Mouse (Mus musculus) layer of hippocampus, postnatal 25 days (tissue): ENCODE results near the gene Trappc6a. TPM values are rescaled to one million over a fixed set of nuclear protein-coding genes. Genes with fewer than 3 reads are reported as not detected.

Experiments
- DNase-seq, 2 experiments: peaks; one replicate each; pipeline ENCODE4 v3.0.0; 2022; ENCODE audit warnings: mixed read lengths in 2 of 2, low spot score in 1 of 2; ENCODE audit errors: extremely low spot score in 1 of 2
- total RNA-seq, 2 experiments: library from RNA; stranded (reverse); gene quantifications; 2 replicates each; pipeline ENCODE4 v1.2.3; 2021

Trappc6a gene
- 10 to 100 TPM; 20.1 to 21.1 TPM for total RNA-seq

DNA sequence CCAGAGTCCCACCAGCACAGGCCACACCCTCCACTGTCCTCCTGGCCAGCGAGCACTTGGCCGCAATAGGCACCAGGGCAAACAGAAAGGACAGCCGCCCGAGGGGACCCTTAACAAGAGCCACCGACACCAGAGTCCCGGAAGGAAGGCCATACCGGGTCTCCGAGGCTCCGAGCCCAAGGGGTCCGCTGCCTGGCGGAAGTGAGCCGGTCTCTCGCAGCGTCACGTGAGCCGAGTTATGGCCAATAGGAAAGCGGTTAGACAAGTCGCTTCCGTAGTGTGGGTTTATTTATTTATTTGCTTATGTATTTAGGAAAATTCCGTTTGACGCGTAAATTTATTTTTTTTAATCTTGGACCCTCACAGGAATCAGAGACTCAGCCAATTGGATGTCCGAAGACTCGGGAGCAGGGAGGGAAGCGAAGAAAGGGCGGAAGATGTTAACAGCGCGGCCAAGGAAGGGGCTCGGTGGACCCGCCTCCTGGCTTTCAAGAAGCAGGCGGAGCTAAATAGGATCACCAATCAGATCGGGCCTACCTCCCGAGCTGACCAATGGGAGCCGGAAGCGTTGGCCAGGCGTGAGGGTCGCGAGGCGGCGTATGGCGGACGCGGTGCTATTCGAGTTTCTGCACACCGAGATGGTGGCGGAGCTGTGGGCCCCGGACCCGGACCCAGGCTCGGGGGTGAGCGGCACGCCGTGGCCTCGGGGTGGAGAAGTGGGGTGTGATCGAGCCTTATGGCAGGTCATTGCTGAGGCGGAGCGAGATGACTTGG lies at the start of gene Trappc6a, which contains the start of gene Bloc1s3:
TSS of gene Trappc6a (plus strand) at position 246 of the 774 bp plus-strand sequence.
TSS of gene Bloc1s3 (minus strand) at position 218 of the 774 bp plus-strand sequence.
- peak; percentile 85 to 86 for DNase-seq

DNA sequence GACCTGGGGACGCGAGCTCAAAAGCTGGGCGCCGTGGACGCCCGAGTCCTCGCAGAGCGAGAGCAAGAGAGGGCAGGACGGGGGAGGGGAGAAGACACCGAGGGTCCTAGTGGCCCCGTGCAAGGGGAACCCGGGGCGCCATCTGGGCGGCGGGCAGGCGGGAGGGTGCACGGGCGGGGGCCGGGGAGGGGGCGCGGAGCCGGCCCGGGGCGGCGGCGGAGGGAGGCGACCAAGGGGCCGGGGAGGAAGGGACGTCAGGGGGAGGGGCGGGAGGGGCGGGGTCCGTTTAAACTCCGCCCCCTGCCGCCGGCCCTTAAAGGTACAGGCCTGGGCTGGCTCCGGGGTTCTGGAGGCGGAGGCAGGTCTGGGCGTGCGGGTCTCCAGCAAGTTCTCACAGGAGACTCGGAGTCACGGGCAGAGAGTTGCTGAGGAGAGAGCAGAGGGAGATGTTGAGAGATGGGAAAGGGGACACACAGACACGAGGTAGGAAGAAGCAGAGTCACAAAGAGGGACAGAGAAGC lies 49.5 kb upstream of the Trappc6a start, which contains the start of gene Mark4:
TSS of gene Mark4 (minus strand) at position 231 of the 521 bp plus-strand sequence.
- DNase-seq = peak; percentile 65 to 71

- no peak for DNase-seq
Measured at GRCm38 (mm10) chr7:19459144-19459870, 48.9 kb upstream of the Trappc6a start.

DNA sequence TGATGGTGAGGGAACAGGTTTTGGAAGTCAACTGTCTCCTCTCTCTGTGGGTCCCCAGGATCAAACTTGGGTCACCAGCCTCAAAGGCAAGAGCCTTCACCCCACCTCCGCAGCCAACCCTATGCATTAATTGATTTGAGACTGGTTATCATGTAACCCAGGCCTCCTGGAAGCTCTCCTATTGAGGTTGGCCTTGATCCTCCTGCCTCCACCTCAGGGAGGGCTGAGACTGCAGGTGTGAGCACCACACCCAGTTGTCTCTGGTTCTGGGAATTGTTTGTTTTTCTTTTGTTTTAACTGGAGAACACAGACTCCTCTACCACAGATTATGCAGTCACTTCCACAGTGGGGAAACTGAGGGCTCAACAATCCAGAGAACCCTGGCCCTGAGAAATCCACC lies 47.7 kb upstream of the Trappc6a start:
- no peak for DNase-seq

DNA sequence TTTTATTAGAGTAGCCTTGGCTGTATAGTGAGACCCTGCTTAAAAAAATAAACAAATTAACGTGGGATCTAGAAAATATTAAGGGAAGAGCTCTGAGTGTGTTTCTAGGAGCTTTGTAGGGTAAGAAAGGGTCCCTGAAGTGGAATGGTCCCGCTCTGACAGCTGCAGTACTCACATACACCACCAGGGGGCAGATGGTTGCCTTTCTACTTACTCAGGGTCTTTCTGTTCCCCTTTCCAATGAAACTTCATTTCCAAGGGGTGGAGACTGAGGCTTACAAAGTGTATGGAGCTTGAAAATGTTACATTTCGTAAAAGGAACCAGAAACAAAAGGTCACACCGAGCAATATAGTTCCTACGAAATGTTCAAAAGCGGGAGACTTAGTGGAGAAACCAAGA lies 46.7 kb upstream of the Trappc6a start:
- peak; percentile 80 to 96 for DNase-seq

DNA sequence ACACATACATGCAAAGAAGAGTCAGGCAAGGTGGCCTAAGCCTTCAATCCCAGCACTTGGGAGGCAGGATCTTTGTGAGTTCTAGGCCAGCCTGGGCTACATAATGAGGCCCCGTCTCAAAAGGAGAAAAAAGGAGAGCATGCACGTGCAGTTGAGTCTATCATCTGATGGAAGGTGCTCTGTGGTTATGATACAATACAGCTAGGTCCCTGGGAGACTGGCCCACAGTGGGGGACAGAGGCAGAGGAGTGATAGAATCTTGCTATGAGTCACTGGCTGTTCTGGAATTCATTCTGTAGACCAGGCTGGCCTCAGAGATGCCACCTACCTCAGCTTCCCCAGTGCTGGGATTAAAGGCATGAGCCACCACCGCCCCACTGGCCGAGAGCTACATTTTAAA lies 45.8 kb upstream of the Trappc6a start:
- no peak for DNase-seq

DNA sequence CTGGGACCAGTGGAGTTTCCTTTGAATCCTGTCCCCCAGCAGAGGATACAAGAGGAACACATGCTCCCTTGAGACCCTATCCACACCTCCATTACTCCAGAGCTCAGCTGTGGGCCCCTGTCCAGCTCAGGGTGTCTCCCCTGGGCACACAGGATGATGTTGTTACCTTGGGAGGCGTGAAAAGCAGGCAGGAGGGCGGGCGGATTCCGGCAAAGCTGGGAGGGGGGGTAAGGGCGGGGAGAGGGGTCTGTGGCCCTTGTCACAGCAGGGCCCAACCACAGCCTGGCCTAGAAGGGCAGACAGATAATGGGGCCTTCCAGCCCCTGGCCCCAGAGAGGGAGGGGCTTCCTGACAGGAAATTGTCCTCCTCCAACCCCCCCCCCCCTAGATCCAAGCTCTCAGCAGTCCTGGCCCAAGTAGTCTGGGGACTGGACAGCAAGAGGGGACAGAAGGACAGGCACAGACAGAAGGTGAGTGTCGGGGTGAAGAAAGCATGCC lies 45.3 kb upstream of the Trappc6a start, which contains the start of gene Exoc3l2:
TSS of gene Exoc3l2 (plus strand) at position 448 of the 498 bp plus-strand sequence.
- no peak for DNase-seq

GRCm38 (mm10) chr7:19464367-19465307 lies 43.6 kb upstream of the Trappc6a start:
- no peak for DNase-seq

- no peak for DNase-seq
Measured at GRCm38 (mm10) chr7:19466602-19467145, 41.5 kb upstream of the Trappc6a start.

- no peak for DNase-seq
Measured at GRCm38 (mm10) chr7:19467638-19468037, 40.6 kb upstream of the Trappc6a start.

- DNase-seq = no peak
Measured at GRCm38 (mm10) chr7:19468279-19468678, 39.9 kb upstream of the Trappc6a start.

DNA sequence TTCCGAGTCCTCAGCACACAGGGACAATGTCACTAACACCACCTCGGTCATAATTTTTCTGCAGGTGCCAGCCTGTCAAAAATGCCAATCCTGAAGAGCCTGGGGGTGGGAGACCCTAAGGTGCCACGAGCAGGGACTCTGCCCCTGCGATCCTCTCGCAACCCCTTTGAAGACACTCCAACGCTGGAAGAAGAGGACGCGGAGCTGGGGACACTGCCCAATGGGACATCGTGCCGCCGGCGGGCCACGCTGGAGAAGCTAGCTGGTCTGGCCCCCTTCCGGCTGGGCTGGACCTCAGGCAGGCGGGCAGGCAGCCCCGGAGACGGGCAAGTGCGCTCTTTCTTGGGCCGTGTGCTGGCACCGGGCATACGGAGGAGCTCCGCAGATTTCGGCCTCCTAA lies 38.8 kb upstream of the Trappc6a start:
- DNase-seq = no peak

DNA sequence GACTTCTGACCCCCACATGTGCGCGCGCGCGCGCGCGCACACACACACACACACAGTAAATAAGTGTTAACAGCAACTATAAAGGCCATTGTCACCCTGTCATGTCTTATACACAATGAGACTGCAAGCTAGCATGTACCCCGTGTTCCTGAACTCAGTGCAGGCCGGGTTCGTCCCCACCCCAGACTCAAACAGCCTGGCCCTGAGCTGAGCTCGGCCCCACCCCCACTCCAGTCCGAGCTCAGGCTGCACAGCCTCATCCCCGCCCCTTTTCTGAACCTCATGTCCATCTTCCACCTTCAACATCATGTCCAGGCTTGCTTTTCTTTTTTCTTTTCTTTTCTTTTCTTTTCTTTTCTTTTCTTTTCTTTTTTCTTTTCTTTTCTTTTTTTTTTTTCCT lies 37.9 kb upstream of the Trappc6a start:
- no peak for DNase-seq

- DNase-seq = no peak
Measured at GRCm38 (mm10) chr7:19472403-19472802, 35.8 kb upstream of the Trappc6a start.

DNA sequence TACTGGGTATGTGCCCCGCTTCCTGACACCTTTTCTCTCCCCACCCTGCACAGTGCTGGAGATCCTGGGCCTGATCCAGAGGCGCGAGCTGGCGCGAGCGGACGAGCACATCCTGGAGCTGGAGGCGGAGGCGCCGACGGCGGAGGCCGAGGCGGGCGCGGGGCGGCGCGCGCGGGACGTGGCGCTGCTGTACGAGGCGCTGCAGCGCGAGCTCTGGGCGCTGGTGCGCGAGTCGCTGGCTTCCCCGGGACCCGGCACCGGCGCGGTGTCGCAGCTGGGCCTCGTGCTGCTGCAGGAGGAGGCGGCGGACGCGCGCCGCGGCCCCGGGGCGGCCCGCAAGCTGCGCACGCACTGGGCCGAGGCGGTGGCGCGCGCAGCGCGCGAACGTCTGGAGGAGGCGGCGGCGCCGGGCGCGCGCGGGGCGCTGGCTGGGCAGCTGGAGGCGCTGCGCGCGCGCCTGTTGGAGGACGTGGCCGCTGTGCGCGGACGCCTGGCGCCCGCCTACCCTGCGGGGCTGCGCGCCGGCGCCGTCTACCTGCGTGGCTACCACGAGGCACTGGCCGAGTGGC lies 34.2 kb upstream of the Trappc6a start:
- peak; percentile 57 to 75 for DNase-seq

DNA sequence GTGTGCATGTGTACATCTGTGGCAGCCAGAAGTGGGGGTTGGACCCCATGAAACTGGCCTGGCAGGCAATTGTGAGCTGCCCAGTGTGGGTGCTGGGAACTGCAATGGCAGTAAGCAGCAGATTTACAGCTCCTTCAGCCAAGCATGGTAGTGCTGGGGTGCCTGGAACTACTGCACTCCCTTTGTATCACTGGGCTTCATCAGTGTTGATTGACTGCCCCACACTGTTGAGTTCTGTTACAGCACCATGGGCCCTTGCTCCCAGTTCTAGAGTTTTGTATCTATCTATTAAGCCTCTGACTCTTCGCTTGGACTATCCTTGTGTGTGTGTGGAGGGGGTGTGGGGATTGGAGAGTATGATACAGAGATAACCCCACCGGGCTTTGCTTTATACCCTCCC lies 31.1 kb upstream of the Trappc6a start:
- DNase-seq = no peak

GRCm38 (mm10) chr7:19477624-19478384 lies 30.4 kb upstream of the Trappc6a start:
- no peak for DNase-seq

DNA sequence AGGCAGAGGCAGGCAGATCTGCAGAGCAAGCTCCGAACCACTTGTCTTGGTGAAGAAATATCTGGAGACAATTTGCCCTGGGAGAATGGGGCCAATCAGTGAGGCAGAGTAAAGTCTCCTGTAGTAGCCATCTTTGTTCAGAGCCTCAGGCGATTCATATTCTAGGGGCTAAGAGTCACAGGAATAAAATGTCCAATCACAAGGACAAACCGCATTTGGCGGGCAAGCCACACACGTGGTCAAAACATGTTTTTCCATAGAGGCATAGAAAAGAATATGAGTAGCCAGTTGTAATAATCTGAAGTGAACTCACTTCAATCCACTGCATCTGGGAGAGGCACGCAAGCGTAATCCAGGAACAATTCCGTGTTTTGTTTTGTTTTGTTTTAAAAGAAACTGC lies 24.9 kb upstream of the Trappc6a start:
- DNase-seq = no peak

- no peak for DNase-seq
Measured at GRCm38 (mm10) chr7:19485488-19485887, 22.7 kb upstream of the Trappc6a start.
